Comparison of ENCODE assay signal across 8 mouse cellular contexts in the genomic region with DNA sequence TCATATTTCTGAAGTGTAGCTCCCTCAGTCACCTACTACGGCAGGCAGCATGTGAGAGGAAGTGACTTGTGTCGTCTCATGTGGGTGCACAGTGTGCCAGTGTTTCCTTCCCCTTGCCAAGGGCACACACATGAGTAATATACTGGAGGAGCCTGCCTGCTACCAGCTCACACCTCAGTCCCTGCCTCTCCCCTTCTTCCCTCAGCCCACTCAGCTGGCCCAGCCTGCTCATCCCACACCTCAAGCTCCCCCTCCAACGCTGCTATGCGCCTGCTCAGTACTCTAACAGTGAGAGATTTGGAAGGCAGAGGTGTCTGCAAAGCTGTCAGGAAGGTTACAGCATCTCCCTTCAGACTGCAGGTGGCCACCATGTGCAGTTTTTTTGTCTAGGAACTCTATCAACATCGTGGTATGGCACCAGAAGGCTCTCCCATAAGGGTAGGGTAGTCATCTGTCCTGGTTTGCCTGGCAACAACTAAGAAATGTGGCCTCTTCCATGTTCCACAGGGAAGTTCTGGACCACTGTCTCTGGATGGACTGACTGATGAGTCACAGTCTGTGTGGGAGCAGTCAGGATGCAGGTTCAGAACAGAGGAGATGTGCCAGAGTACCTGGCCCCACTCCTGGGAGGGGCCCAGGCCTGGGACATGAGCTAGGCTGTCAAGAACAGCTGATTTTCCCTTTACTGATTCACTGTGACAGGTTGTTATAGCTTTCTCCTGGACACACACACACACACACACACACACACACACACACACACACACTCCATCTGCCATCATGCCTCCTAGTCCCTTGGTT. TPM values are rescaled to one million over a fixed set of nuclear protein-coding genes. Genes with fewer than 3 reads are reported as not detected.
DNase-seq lines count a peak whose midpoint lies in the region; ATAC-seq lines count a peak whose summit lies in the region.
"Had no signal": no experiment of that assay in that cellular context is flagged by ENCODE, and none has a peak within 500 bp of the region (broad histone marks: within the 10 kb centered on the region; RNA-seq: fewer than 3 reads in every experiment).

No protein-coding gene starts in this region.

- 85% methylated on average over 5 of the region's 5 CpGs for WGBS in hindbrain, embryonic 14.5 days
- 7% methylated on average over 5 of the region's 5 CpGs for WGBS in macrophage (ENCODE audit: missing documents)

- no peaks in the 10 kb centered on the region for H3K4me1 ChIP-seq in hindbrain, embryonic 14.5 days (replicated peaks; ENCODE audit: control insufficient read depth, insufficient read depth, low read length)

- no peak overlapping the region for H3K27ac ChIP-seq in hindbrain, embryonic 14.5 days
- H3K27ac ChIP-seq in macrophage, result peak overlapping the region; percentile 65

- no peaks in the 10 kb centered on the region for H3K79me2 ChIP-seq in macrophage (ENCODE audit: inconsistent target)

- H3K9ac ChIP-seq in hindbrain, embryonic 14.5 days, result no peak overlapping the region

- DNase-seq in spleen, adult 12 weeks (ENCODE audit: low spot score), result peak; percentile 58
- DNase-seq in spleen, postnatal 14 days (ENCODE audit: low spot score in 2 of 2), result no peak
- DNase-seq in hindbrain, embryonic 14.5 days (ENCODE audit: low spot score), result no peak
- DNase-seq in thymus, postnatal 25 days, result peak; percentile 71
- DNase-seq in gastrocnemius, adult 8-10 months (ENCODE audit: low spot score in 2 of 2), result no peak
- DNase-seq in liver, result no peak

- ATAC-seq in hindbrain, embryonic 14.5 days (ENCODE audit: low FRiP score), result 0 out of 2 replicates have a peak, but pooled peaks have one; percentile 25

- H3K27me3 ChIP-seq in hindbrain, embryonic 14.5 days (ENCODE audit: control insufficient read depth, insufficient read depth, low read length), result no peaks in the 10 kb centered on the region

- no peak overlapping the region for H3K4me2 ChIP-seq in hindbrain, embryonic 14.5 days (replicated peaks)

- H3K9me3 ChIP-seq in hindbrain, embryonic 14.5 days (ENCODE audit: control insufficient read depth, low read length), result no peaks in the 10 kb centered on the region

- H3K4me3 ChIP-seq in hindbrain, embryonic 14.5 days (replicated peaks; ENCODE audit: low read length), result no peak overlapping the region
- no peak overlapping the region for H3K4me3 ChIP-seq in macrophage (ENCODE audit: inconsistent target)

- no peaks in the 10 kb centered on the region for H3K36me3 ChIP-seq in hindbrain, embryonic 14.5 days (replicated peaks; ENCODE audit: control insufficient read depth, insufficient read depth)
- H3K36me3 ChIP-seq in macrophage (ENCODE audit: inconsistent target), result no peaks in the 10 kb centered on the region

RNA-seq across cellular contexts. Expression of a gene that starts 37.4 kb away (rescaled TPM):
- polyA plus RNA-seq in hindbrain, embryonic 14.5 days (2014; fragmentation: Nextera tagmentation; extraction: Ambion mirVana), result 0.08 and 0.25 TPM in 2 replicates
- total RNA-seq in macrophage (2018; cell fraction: chromatin; rRNA removed), result 10 to 100 TPM in 4 of 26 experiments, 1 to 10 TPM in 12, under 1 TPM in 9, not detected in 1; 0.26 to 26.4 (median 1.6) TPM
- total RNA-seq in macrophage (2018; cell fraction: cytosol; rRNA removed), result 10 to 100 TPM in 2 of 26 experiments, 1 to 10 TPM in 14, under 1 TPM in 10; 0.37 to 17.3 (median 2.1) TPM
- 10 to 100 TPM in 5 of 26 experiments, 1 to 10 TPM in 16, under 1 TPM in 5; 0.55 to 21.8 (median 3.1) TPM for total RNA-seq in macrophage (2018; cell fraction: nucleus; rRNA removed)
- 0.88 to 1.5 TPM (median 1.2 TPM) in 3 replicates for polyA plus RNA-seq in macrophage (2018)
- 1 to 10 TPM in 1 of 4 experiments, under 1 TPM in 3; 0.17 to 2.5 (median 0.77) TPM for total RNA-seq in gastrocnemius, adult 8-10 months (2022)
- polyA plus RNA-seq: limb, embryonic 11.5 days had no signal

Comparison
In these comparisons a context has a peak if more than half of its experiments do, and no peak if none do; other contexts are left out.
1. DNase-seq: peak in spleen, adult 12 weeks (single experiment) and thymus, postnatal 25 days (single experiment); none in spleen, postnatal 14 days (0 of 2), hindbrain, embryonic 14.5 days (single experiment), gastrocnemius, adult 8-10 months (0 of 2) and liver (single experiment).